Mouse (Mus musculus): ENCODE results near the gene Smco2. TPM values are rescaled to one million over a fixed set of nuclear protein-coding genes. Genes with fewer than 3 reads are reported as not detected.
"Not testable (repeated sequence)": the region's sequence is repeated elsewhere in the genome, so short reads cannot be mapped to it uniquely, and the experiment has no call there.

Smco2 gene
- polyA plus RNA-seq, 1 experiment from 2014 or later = not detected

- 89% methylated on average over 2 of the region's 2 CpGs for WGBS
- H3K27me3 ChIP-seq (replicated peaks) = no peaks in the 10 kb centered on the region
- no peak overlapping the region for H3K9ac ChIP-seq
- H3K36me3 ChIP-seq = no peaks in the 10 kb centered on the region
- no peak for ATAC-seq (ENCODE audit: insufficient read depth, low FRiP score, low read depth)
- H3K9me3 ChIP-seq = no peaks in the 10 kb centered on the region
- H3K4me3 ChIP-seq (replicated peaks) = no peak overlapping the region
- no peaks in the 10 kb centered on the region for H3K4me1 ChIP-seq
- no peak overlapping the region for H3K4me2 ChIP-seq
- no peak overlapping the region for H3K27ac ChIP-seq
These were observed 13.2 kb downstream of the Smco2 start for GRCm38 (mm10) chr6:146863154-146863553.

DNA sequence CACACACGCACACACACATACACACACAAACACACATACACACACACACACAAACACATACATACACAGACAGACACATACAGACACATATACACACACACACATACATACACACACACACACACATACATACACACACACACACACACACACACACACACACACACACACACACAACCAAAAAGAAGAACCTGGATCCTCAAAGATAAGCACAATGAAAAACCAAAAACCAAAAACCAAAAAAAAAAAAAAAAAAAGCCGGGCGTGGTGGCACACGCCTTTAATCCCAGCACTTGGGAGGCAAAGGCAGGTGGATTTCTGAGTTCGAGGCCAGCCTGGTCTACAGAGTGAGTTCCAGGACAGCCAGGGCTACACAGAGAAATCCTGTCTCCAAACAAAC lies 14.5 kb downstream of the Smco2 start:
- H3K9ac ChIP-seq; H3K27me3 ChIP-seq (replicated peaks); H3K9me3 ChIP-seq; H3K36me3 ChIP-seq; ATAC-seq (ENCODE audit: insufficient read depth, low FRiP score, low read depth); H3K4me3 ChIP-seq (replicated peaks); H3K4me1 ChIP-seq; H3K4me2 ChIP-seq; H3K27ac ChIP-seq: not testable (repeated sequence)
- 93% methylated on average over 2 of the region's 5 CpGs for WGBS

- no peaks in the 10 kb centered on the region for H3K27me3 ChIP-seq (replicated peaks)
- no peak overlapping the region for H3K9ac ChIP-seq
- H3K4me2 ChIP-seq = no peak overlapping the region
- no peaks in the 10 kb centered on the region for H3K9me3 ChIP-seq
- no peaks in the 10 kb centered on the region for H3K36me3 ChIP-seq
- H3K27ac ChIP-seq = no peak overlapping the region
- no peak overlapping the region for H3K4me3 ChIP-seq (replicated peaks)
- no peaks in the 10 kb centered on the region for H3K4me1 ChIP-seq
- WGBS = 81% methylated on average over 4 of the region's 4 CpGs
- no peak for ATAC-seq (ENCODE audit: insufficient read depth, low FRiP score, low read depth)
These were observed 15.8 kb downstream of the Smco2 start for GRCm38 (mm10) chr6:146865701-146866100.

- no peak overlapping the region for H3K27ac ChIP-seq
- no peak overlapping the region for H3K9ac ChIP-seq
- no peak overlapping the region for H3K4me3 ChIP-seq (replicated peaks)
- no peaks in the 10 kb centered on the region for H3K9me3 ChIP-seq
- H3K36me3 ChIP-seq = no peaks in the 10 kb centered on the region
- no peaks in the 10 kb centered on the region for H3K4me1 ChIP-seq
- WGBS = 89% methylated on average over 4 of the region's 4 CpGs
- no peaks in the 10 kb centered on the region for H3K27me3 ChIP-seq (replicated peaks)
- no peak overlapping the region for H3K4me2 ChIP-seq
- no peak for ATAC-seq (ENCODE audit: insufficient read depth, low FRiP score, low read depth)
These were observed 22.1 kb downstream of the Smco2 start for GRCm38 (mm10) chr6:146871975-146872374.

- no peaks in the 10 kb centered on the region for H3K36me3 ChIP-seq
- H3K9ac ChIP-seq = no peak overlapping the region
- WGBS = 74% methylated on average over 6 of the region's 6 CpGs
- ATAC-seq (ENCODE audit: insufficient read depth, low FRiP score, low read depth) = no peak
- H3K4me3 ChIP-seq (replicated peaks) = no peak overlapping the region
- H3K4me1 ChIP-seq = no peaks in the 10 kb centered on the region
- no peaks in the 10 kb centered on the region for H3K9me3 ChIP-seq
- no peaks in the 10 kb centered on the region for H3K27me3 ChIP-seq (replicated peaks)
- no peak overlapping the region for H3K27ac ChIP-seq
- no peak overlapping the region for H3K4me2 ChIP-seq
These were observed 24.5 kb downstream of the Smco2 start for GRCm38 (mm10) chr6:146874415-146874814.

DNA sequence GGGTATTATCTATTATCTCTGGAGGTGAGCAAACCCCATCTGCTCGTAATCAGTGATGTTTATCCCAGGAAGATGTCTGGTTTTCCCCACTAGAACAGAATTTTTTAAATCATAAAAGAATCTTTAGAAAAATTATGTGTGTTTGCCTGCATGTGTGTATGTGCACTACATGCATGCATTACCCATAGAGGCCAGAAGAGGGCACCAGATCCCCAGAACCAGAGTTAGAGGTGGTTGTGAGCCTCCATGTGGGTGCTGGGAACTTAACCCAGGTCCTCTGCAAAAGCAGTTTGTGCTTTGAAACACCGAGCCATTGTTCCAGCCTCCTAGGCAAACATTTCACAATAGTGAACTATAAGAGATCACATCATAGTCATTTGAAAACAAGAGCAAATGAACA lies 26.9 kb downstream of the Smco2 start:
- H3K4me2 ChIP-seq = no peak overlapping the region
- H3K36me3 ChIP-seq = no peaks in the 10 kb centered on the region
- no peak overlapping the region for H3K4me3 ChIP-seq (replicated peaks)
- no peak for ATAC-seq (ENCODE audit: insufficient read depth, low FRiP score, low read depth)
- H3K9ac ChIP-seq = no peak overlapping the region
- H3K27ac ChIP-seq = no peak overlapping the region
- no peaks in the 10 kb centered on the region for H3K4me1 ChIP-seq
- no peaks in the 10 kb centered on the region for H3K27me3 ChIP-seq (replicated peaks)
- no peaks in the 10 kb centered on the region for H3K9me3 ChIP-seq
- WGBS = 89% methylated on average over 2 of the region's 2 CpGs

- H3K4me1 ChIP-seq = no peaks in the 10 kb centered on the region
- WGBS = 87% methylated on average over 12 of the region's 12 CpGs
- H3K4me2 ChIP-seq = no peak overlapping the region
- no peak overlapping the region for H3K27ac ChIP-seq
- no peaks in the 10 kb centered on the region for H3K27me3 ChIP-seq (replicated peaks)
- H3K9me3 ChIP-seq = no peaks in the 10 kb centered on the region
- no peak overlapping the region for H3K4me3 ChIP-seq (replicated peaks)
- ATAC-seq (ENCODE audit: insufficient read depth, low FRiP score, low read depth) = no peak
- no peaks in the 10 kb centered on the region for H3K36me3 ChIP-seq
- H3K9ac ChIP-seq = no peak overlapping the region
These were observed 27.6 kb downstream of the Smco2 start for GRCm38 (mm10) chr6:146877425-146878045.

GRCm38 (mm10) chr6:146878926-146879325 lies 29.0 kb downstream of the Smco2 start:
- no peaks in the 10 kb centered on the region for H3K27me3 ChIP-seq (replicated peaks)
- H3K9ac ChIP-seq = no peak overlapping the region
- no peak overlapping the region for H3K27ac ChIP-seq
- no peaks in the 10 kb centered on the region for H3K36me3 ChIP-seq
- WGBS = 52% methylated on average over 10 of the region's 10 CpGs
- no peak overlapping the region for H3K4me2 ChIP-seq
- ATAC-seq (ENCODE audit: insufficient read depth, low FRiP score, low read depth) = no peak
- no peaks in the 10 kb centered on the region for H3K9me3 ChIP-seq
- no peaks in the 10 kb centered on the region for H3K4me1 ChIP-seq
- no peak overlapping the region for H3K4me3 ChIP-seq (replicated peaks)

GRCm38 (mm10) chr6:146879856-146880255 lies 30.0 kb downstream of the Smco2 start:
- 87% methylated on average over 9 of the region's 9 CpGs for WGBS

DNA sequence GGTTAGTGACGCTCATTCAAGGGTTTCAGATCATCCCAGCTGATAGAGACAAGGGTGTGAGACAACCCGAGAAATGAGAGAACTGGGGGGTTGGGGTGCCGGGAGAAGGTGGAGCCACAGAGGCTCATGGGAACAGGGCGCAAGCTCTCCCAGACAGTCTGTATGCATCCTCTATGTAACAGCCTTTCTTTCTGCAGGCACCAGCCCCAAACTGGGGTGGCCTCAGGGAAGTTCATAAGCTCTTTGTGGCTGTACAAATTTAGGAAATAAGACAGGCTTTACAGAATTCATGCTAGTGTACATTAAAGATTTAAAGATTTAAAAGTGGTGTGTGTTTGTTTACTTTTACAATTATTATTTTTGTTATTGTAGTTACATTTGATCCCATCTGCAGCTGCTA lies 30.4 kb downstream of the Smco2 start:
- Histone ChIP-seq H3K36me3 (no peaks in the 10 kb centered on the region), H3K4me2 (no peak overlapping the region), H3K27ac (no peak overlapping the region), H3K9ac (no peak overlapping the region), H3K27me3 (replicated peaks) (no peaks in the 10 kb centered on the region), H3K4me1 (no peaks in the 10 kb centered on the region), H3K9me3 (no peaks in the 10 kb centered on the region), H3K4me3 (replicated peaks) (no peak overlapping the region)
- WGBS = 79% methylated on average over 4 of the region's 4 CpGs
- ATAC-seq (ENCODE audit: insufficient read depth, low FRiP score, low read depth) = no peak

More at GRCm38 (mm10) chr6:146879856-146880255, 30.0 kb downstream of the Smco2 start:
- H3K4me1 ChIP-seq = no peaks in the 10 kb centered on the region
- ATAC-seq (ENCODE audit: insufficient read depth, low FRiP score, low read depth) = no peak
- no peak overlapping the region for H3K4me3 ChIP-seq (replicated peaks)
- H3K9ac ChIP-seq = no peak overlapping the region
- no peaks in the 10 kb centered on the region for H3K9me3 ChIP-seq
- no peak overlapping the region for H3K27ac ChIP-seq
- H3K27me3 ChIP-seq (replicated peaks) = no peaks in the 10 kb centered on the region
- H3K36me3 ChIP-seq = no peaks in the 10 kb centered on the region
- H3K4me2 ChIP-seq = no peak overlapping the region

DNA sequence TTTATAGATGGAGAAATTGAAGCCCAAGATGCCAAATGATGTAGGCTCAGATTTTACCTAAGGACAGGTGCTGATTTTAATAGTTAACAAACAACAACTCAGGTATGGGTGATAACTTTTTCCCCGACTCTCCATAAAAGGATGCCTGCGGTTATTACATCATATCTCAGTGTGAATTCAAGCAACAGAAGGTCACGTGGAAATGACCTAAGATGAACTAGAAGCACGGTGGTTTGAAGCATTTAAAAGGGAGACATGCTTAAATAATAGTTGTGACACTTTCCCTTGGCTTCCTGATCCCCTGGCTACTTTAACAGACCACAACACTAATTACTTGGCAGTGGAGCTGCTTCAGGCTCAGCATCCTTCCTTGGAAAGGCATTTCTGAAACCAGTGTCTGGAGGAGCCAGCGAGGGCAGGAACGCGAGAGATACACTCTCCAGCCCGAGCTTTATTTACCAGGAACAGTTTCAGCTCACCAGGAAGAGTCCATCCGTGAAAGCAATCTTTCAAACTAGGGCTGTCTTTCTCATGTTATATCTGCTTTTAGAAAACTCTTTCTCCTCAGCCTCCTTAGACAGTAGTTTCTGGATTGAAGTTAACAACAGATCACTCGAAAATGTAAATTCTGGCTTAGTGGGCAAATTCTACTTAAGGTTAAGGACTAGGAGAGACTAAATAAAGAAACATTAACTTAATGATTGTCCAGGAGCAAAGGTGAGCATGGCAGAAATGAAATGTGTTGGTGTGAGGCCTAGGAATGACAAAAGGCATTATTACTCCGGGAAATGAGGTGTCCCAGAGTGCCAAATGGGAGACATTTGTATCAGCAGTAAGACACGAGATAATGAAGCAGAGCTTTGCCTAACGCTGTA lies 32.2 kb downstream of the Smco2 start:
- no peak overlapping the region for H3K27ac ChIP-seq
- H3K4me1 ChIP-seq = no peaks in the 10 kb centered on the region
- no peaks in the 10 kb centered on the region for H3K9me3 ChIP-seq
- H3K4me3 ChIP-seq (replicated peaks) = no peak overlapping the region
- no peak for ATAC-seq (ENCODE audit: insufficient read depth, low FRiP score, low read depth)
- H3K9ac ChIP-seq = no peak overlapping the region
- 50% methylated on average over 13 of the region's 13 CpGs for WGBS
- H3K4me2 ChIP-seq = no peak overlapping the region
- no peaks in the 10 kb centered on the region for H3K36me3 ChIP-seq
- no peaks in the 10 kb centered on the region for H3K27me3 ChIP-seq (replicated peaks)

DNA sequence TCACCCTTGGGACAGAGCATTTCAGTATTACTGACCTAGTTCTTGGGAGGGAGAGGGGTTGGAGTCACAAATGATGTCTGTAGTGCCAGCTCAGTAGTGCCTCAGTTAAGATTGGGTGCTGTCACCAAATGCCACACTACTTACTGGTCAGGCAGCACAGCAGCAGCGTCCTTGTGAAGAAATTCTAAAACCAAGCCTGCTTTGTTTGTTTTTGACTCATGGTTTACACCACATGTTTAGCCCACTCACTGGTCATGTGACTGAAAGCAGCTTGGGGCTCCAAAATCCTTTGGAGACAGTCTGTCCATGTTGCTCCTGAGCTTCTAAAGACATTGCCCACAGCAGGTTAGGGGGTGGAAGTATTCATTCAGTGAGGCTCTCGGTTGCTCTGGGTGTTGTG lies 33.5 kb downstream of the Smco2 start:
- H3K4me1 ChIP-seq = no peaks in the 10 kb centered on the region
- H3K9me3 ChIP-seq = no peaks in the 10 kb centered on the region
- H3K27me3 ChIP-seq (replicated peaks) = no peaks in the 10 kb centered on the region
- no peak overlapping the region for H3K9ac ChIP-seq
- no peaks in the 10 kb centered on the region for H3K36me3 ChIP-seq
- no peak overlapping the region for H3K4me3 ChIP-seq (replicated peaks)
- no peak overlapping the region for H3K27ac ChIP-seq
- no peak overlapping the region for H3K4me2 ChIP-seq
- WGBS = 65% methylated on average over 2 of the region's 2 CpGs
- no peak for ATAC-seq (ENCODE audit: insufficient read depth, low FRiP score, low read depth)
